Mouse (Mus musculus): ENCODE measurements around the gene Eif3l. TPM values are rescaled to one million over a fixed set of nuclear protein-coding genes. Genes with fewer than 3 reads are reported as not detected.

Eif3l gene
- polyA plus RNA-seq, 1 experiment from 2014 or later: 280 TPM

DNA sequence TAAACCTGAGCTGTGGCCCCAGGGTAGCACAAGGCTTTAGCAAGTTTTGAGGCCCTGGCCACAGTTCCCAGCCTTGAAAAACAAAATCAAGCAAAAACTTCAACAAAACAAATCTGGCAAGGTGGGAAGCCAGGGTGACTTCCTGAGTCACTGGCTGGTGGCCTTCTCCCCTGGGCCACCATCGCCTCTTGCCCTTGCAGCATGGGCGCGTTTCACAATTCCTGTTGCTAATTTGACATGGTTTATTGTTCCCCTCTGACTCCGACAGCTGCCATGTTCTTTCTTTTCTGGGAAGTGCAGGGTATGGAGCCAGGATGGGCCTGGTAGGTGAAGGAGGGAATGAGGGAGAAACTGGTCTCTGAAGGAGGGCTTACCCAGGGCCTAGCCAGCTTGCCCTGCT lies 47.1 kb downstream of the Eif3l start:
- no peak overlapping the region for H3K27ac ChIP-seq (replicated peaks)
- peaks cover 92% of the 10 kb centered on the region for H3K36me3 ChIP-seq (replicated peaks)

DNA sequence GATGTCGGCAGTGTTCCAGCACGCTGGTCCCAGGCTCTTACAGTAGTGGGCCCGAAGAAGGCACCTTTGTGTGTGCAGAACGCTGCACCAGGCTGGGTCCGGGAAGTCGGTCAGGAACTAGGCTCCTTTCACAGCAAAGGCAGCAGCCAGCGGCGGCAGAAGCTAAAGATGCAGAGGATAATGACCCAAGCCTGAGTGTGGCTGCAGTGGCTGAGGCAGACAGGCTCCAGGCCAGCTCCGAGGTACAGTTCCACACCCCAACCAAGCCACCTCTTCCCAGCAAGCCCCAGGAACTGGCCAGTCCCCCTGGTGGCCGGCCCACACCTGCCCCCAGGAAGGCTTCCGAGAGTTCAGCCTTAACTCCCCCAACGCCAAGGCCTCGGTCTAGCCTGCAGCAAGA lies 47.6 kb downstream of the Eif3l start:
- H3K4me3 ChIP-seq: no peak overlapping the region
- H3K9me3 ChIP-seq: no peaks in the 10 kb centered on the region
- DNase-seq (ENCODE audit: low spot score): no peak
- 87% methylated on average over 13 of the region's 13 CpGs for WGBS
- H3K4me1 ChIP-seq: no peaks in the 10 kb centered on the region
- H3K27ac ChIP-seq (replicated peaks): no peak overlapping the region
- no peaks in the 10 kb centered on the region for H3K27me3 ChIP-seq (replicated peaks; ENCODE audit: low read depth, poor library complexity, severe bottlenecking)
- H3K36me3 ChIP-seq (replicated peaks): peaks cover 92% of the 10 kb centered on the region

More for the DNA sequence above, 47.1 kb downstream of the Eif3l start:
- H3K9me3 ChIP-seq: no peaks in the 10 kb centered on the region
- no peaks in the 10 kb centered on the region for H3K27me3 ChIP-seq (replicated peaks; ENCODE audit: low read depth, poor library complexity, severe bottlenecking)
- no peaks in the 10 kb centered on the region for H3K4me1 ChIP-seq
- 79% methylated on average over 4 of the region's 4 CpGs for WGBS
- no peak for DNase-seq (ENCODE audit: low spot score)
- H3K4me3 ChIP-seq: no peak overlapping the region

- Histone ChIP-seq H3K4me3 (no peak overlapping the region), H3K9me3 (no peaks in the 10 kb centered on the region), H3K4me1 (no peaks in the 10 kb centered on the region), H3K36me3 (replicated peaks) (peaks cover 92% of the 10 kb centered on the region), H3K27ac (replicated peaks) (no peak overlapping the region), H3K27me3 (replicated peaks; ENCODE audit: low read depth, poor library complexity, severe bottlenecking) (no peaks in the 10 kb centered on the region)
- DNase-seq (ENCODE audit: low spot score): no peak
- 88% methylated on average over 6 of the region's 6 CpGs for WGBS
These were observed 48.8 kb downstream of the Eif3l start for GRCm38 (mm10) chr15:79123751-79124150.

DNA sequence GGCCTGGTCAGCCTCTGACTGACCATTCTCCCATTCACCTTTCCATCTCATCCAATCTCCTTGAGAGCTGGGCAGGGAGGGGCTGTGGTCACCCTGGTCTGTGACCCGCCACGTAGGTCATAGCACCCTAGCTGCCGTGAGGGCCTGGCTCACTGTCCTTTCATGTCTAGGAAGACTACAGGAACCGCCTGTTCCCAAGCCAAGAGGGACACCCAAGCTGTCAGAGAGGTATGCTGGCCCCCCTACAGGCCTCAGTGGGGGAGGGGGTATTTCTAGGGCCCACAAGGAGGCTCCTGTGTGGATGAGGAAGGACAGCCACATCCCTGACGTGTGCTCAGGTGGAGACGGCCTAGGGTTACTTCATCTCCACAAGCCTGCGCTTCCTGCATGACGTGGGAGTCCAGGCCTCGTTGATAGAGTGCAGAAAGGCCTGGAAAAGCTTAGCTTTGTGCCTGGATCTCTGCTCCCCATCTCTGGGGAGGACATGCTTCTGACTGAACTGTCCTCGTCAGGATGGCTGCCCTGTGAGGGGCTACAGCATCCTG lies 49.4 kb downstream of the Eif3l start:
- Histone ChIP-seq H3K27me3 (replicated peaks; ENCODE audit: low read depth, poor library complexity, severe bottlenecking) (no peaks in the 10 kb centered on the region), H3K27ac (replicated peaks) (no peak overlapping the region), H3K9me3 (no peaks in the 10 kb centered on the region), H3K4me1 (no peaks in the 10 kb centered on the region), H3K36me3 (replicated peaks) (peaks cover 92% of the 10 kb centered on the region), H3K4me3 (no peak overlapping the region)
- 84% methylated on average over 10 of the region's 10 CpGs for WGBS
- DNase-seq (ENCODE audit: low spot score): no peak

- Histone ChIP-seq H3K4me3 (no peak overlapping the region), H3K4me1 (no peaks in the 10 kb centered on the region), H3K27ac (replicated peaks) (no peak overlapping the region), H3K36me3 (replicated peaks) (peaks cover 93% of the 10 kb centered on the region), H3K9me3 (no peaks in the 10 kb centered on the region), H3K27me3 (replicated peaks; ENCODE audit: low read depth, poor library complexity, severe bottlenecking) (no peaks in the 10 kb centered on the region)
- 81% methylated on average over 13 of the region's 13 CpGs for WGBS
- peak; percentile 55 for DNase-seq (ENCODE audit: low spot score)
These were observed 51.4 kb downstream of the Eif3l start for GRCm38 (mm10) chr15:79126217-79126932.

GRCm38 (mm10) chr15:79127101-79127500 lies 52.1 kb downstream of the Eif3l start:
- Histone ChIP-seq H3K9me3 (no peaks in the 10 kb centered on the region), H3K4me3 (no peak overlapping the region), H3K36me3 (replicated peaks) (peaks cover 100% of the 10 kb centered on the region), H3K4me1 (no peaks in the 10 kb centered on the region), H3K27ac (replicated peaks) (no peak overlapping the region), H3K27me3 (replicated peaks; ENCODE audit: low read depth, poor library complexity, severe bottlenecking) (no peaks in the 10 kb centered on the region)
- 93% methylated on average over 12 of the region's 12 CpGs for WGBS
- no peak for DNase-seq (ENCODE audit: low spot score)

GRCm38 (mm10) chr15:79128208-79128607 lies 53.2 kb downstream of the Eif3l start:
- peaks cover 100% of the 10 kb centered on the region for H3K36me3 ChIP-seq (replicated peaks)
- DNase-seq (ENCODE audit: low spot score): no peak

DNA sequence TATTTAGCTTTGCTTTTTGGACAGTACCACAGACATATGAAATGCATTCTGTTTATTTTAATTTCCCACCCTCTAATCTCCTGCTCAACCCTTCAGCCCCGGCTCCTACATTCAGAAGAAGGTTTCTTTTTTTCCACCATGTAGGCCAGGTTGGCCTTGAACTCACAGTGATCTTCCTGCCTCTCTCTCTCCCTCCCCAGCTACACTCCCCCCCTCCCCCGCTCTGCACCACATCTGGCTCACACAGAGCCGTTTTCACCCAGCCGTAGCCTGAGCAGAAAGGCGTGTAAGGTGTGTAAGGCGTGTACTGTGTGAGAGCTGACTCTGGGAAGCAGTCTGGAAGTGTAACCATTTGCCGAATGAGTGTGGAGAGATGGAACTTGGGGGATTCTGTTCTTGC lies 54.3 kb downstream of the Eif3l start:
- 85% methylated on average over 7 of the region's 7 CpGs for WGBS
- H3K36me3 ChIP-seq (replicated peaks): peaks cover 100% of the 10 kb centered on the region

More at GRCm38 (mm10) chr15:79128208-79128607, 53.2 kb downstream of the Eif3l start:
- H3K27me3 ChIP-seq (replicated peaks; ENCODE audit: low read depth, poor library complexity, severe bottlenecking): no peaks in the 10 kb centered on the region
- WGBS: 93% methylated on average over 5 of the region's 5 CpGs
- H3K4me1 ChIP-seq: no peaks in the 10 kb centered on the region
- no peak overlapping the region for H3K27ac ChIP-seq (replicated peaks)
- no peaks in the 10 kb centered on the region for H3K9me3 ChIP-seq
- no peak overlapping the region for H3K4me3 ChIP-seq

GRCm38 (mm10) chr15:79130782-79131181 lies 55.8 kb downstream of the Eif3l start:
- Histone ChIP-seq H3K4me1 (no peaks in the 10 kb centered on the region), H3K9me3 (no peaks in the 10 kb centered on the region), H3K27me3 (replicated peaks; ENCODE audit: low read depth, poor library complexity, severe bottlenecking) (no peaks in the 10 kb centered on the region), H3K4me3 (no peak overlapping the region), H3K27ac (replicated peaks) (no peak overlapping the region), H3K36me3 (replicated peaks) (peaks cover 86% of the 10 kb centered on the region)
- DNase-seq (ENCODE audit: low spot score): no peak
- WGBS: 87% methylated on average over 10 of the region's 10 CpGs

More for the DNA sequence above, 54.3 kb downstream of the Eif3l start:
- DNase-seq (ENCODE audit: low spot score): no peak
- no peaks in the 10 kb centered on the region for H3K9me3 ChIP-seq
- H3K4me1 ChIP-seq: no peaks in the 10 kb centered on the region
- no peak overlapping the region for H3K27ac ChIP-seq (replicated peaks)
- no peaks in the 10 kb centered on the region for H3K27me3 ChIP-seq (replicated peaks; ENCODE audit: low read depth, poor library complexity, severe bottlenecking)
- H3K4me3 ChIP-seq: no peak overlapping the region

GRCm38 (mm10) chr15:79131442-79131841 lies 56.5 kb downstream of the Eif3l start:
- WGBS: 76% methylated on average over 7 of the region's 7 CpGs
- H3K27ac ChIP-seq (replicated peaks): no peak overlapping the region

GRCm38 (mm10) chr15:79133191-79133661 lies 58.2 kb downstream of the Eif3l start:
- WGBS: 85% methylated on average over 6 of the region's 6 CpGs

More at GRCm38 (mm10) chr15:79131442-79131841, 56.5 kb downstream of the Eif3l start:
- H3K4me1 ChIP-seq: no peaks in the 10 kb centered on the region
- peaks cover 80% of the 10 kb centered on the region for H3K36me3 ChIP-seq (replicated peaks)
- no peaks in the 10 kb centered on the region for H3K9me3 ChIP-seq
- H3K4me3 ChIP-seq: no peak overlapping the region
- no peak for DNase-seq (ENCODE audit: low spot score)
- no peaks in the 10 kb centered on the region for H3K27me3 ChIP-seq (replicated peaks; ENCODE audit: low read depth, poor library complexity, severe bottlenecking)

GRCm38 (mm10) chr15:79134496-79135270 lies 59.7 kb downstream of the Eif3l start:
- no peaks in the 10 kb centered on the region for H3K4me1 ChIP-seq
- WGBS: 85% methylated on average over 9 of the region's 9 CpGs
- H3K9me3 ChIP-seq: no peaks in the 10 kb centered on the region
- no peak overlapping the region for H3K27ac ChIP-seq (replicated peaks)
- H3K4me3 ChIP-seq: no peak overlapping the region
- H3K36me3 ChIP-seq (replicated peaks): peaks cover 47% of the 10 kb centered on the region
- DNase-seq (ENCODE audit: low spot score): no peak
- H3K27me3 ChIP-seq (replicated peaks; ENCODE audit: low read depth, poor library complexity, severe bottlenecking): no peaks in the 10 kb centered on the region

More at GRCm38 (mm10) chr15:79133191-79133661, 58.2 kb downstream of the Eif3l start:
- Histone ChIP-seq H3K4me1 (no peaks in the 10 kb centered on the region), H3K9me3 (no peaks in the 10 kb centered on the region), H3K27me3 (replicated peaks; ENCODE audit: low read depth, poor library complexity, severe bottlenecking) (no peaks in the 10 kb centered on the region), H3K4me3 (no peak overlapping the region), H3K27ac (replicated peaks) (no peak overlapping the region), H3K36me3 (replicated peaks) (peaks cover 62% of the 10 kb centered on the region)
- no peak for DNase-seq (ENCODE audit: low spot score)
